Mouse (Mus musculus) heart, embryonic 11.5 days (tissue): ENCODE results near the gene Tmem185b. TPM values are rescaled to one million over a fixed set of nuclear protein-coding genes. Genes with fewer than 3 reads are reported as not detected.

Source experiments
- ATAC-seq: fragments of 200-750 bp; cut with Nextera tagmentation; replicated peaks from 2 replicates; pipeline ENCODE4 v1.8.0; 2017; ENCODE audit warnings: moderate library complexity; ENCODE audit not compliant: insufficient number of reproducible peaks, low FRiP score, low TSS enrichment
- H3K27ac ChIP-seq: fragments of 300-500 bp; sonication (generic); 2 replicates; pipeline ENCODE4 v1.5.1; 2014; ENCODE audit warnings: mild to moderate bottlenecking, low read depth, low read length
- H3K27me3 ChIP-seq: fragments of 300-500 bp; sonication (generic); 2 replicates; pipeline ENCODE4 v1.6.1; 2014; ENCODE audit warnings: mild to moderate bottlenecking, low read length, mixed read lengths; ENCODE audit not compliant: control insufficient read depth, insufficient read depth
- H3K36me3 ChIP-seq: fragments of 300-500 bp; sonication (generic); 2 replicates; pipeline ENCODE4 v1.6.1; 2014; ENCODE audit warnings: mild to moderate bottlenecking, low read length, moderate library complexity, mixed read lengths; ENCODE audit not compliant: control insufficient read depth, insufficient read depth
- H3K4me1 ChIP-seq: fragments of 300-500 bp; sonication (generic); 2 replicates; pipeline ENCODE4 v1.6.1; 2014; ENCODE audit warnings: low read length; ENCODE audit not compliant: control insufficient read depth, insufficient read depth
- H3K4me2 ChIP-seq: fragments of 300-500 bp; sonication (generic); 2 replicates; pipeline ENCODE4 v1.6.1; 2014; ENCODE audit warnings: mild to moderate bottlenecking, moderate library complexity
- H3K4me3 ChIP-seq: fragments of 300-500 bp; sonication (generic); 2 replicates; pipeline ENCODE4 v1.5.1; 2014; ENCODE audit warnings: low read depth, low read length
- H3K9ac ChIP-seq: fragments of 300-500 bp; sonication (generic); 2 replicates; pipeline ENCODE4 v1.6.1; 2014; ENCODE audit warnings: mild to moderate bottlenecking, low read depth, low read length, moderate library complexity
- H3K9me3 ChIP-seq: fragments of 300-500 bp; sonication (generic); replicated peaks from 2 replicates; pipeline ENCODE4 v1.6.1; 2016; ENCODE audit warnings: low read length; ENCODE audit not compliant: control insufficient read depth
- WGBS: fragments of 180-500 bp; shearing (Covaris S2); extraction: QIAGEN DNeasy Blood & Tissue Kit; methylation state at CpG from one replicate; pipeline ENCODE4 v1.1.7; 2014; ENCODE audit not compliant: insufficient replicate concordance; 5-methylcytosine and 5-hydroxymethylcytosine counted together
- polyA plus RNA-seq: library from polyadenylated mRNA; unstranded; fragments of >200 nt; fragmentation: Nextera tagmentation; extraction: Ambion mirVana; gene quantifications from 2 replicates; pipeline ENCODE4 v1.2.1, GENCODE M21; 2014

Tmem185b gene
- polyA plus RNA-seq, 1 experiment from 2014 or later = 23.1 TPM

DNA sequence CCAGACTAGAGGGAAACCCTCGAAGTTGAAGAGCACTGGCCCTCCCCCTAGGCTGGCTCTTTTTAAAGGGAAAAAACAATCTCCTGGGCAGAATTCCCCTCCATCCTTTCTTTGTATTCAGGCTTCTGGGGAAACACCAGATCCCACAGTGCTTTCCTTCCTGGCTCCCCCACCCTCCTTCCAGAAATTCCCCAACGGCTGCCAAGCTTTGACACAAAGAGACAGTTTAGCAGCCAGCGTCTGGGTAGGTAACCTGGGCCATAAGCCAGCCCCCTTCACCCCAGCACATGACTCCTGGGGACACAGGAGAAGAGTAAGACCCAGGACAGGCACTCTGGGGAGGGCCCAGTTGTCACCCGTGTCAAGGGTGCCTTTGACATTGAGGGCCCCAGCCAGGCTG, 17.4 kb upstream of the Tmem185b start:
- WGBS = 36% methylated on average over 4 of the region's 4 CpGs
- H3K27ac ChIP-seq = peak overlapping the region; percentile 24
- no peaks in the 10 kb centered on the region for H3K36me3 ChIP-seq
- no peak overlapping the region for H3K4me2 ChIP-seq
- H3K9me3 ChIP-seq = no peaks in the 10 kb centered on the region
- ATAC-seq = no peak
- H3K9ac ChIP-seq = no peak overlapping the region
- peaks cover 22% of the 10 kb centered on the region for H3K4me1 ChIP-seq
- no peak overlapping the region for H3K4me3 ChIP-seq
- H3K27me3 ChIP-seq = no peaks in the 10 kb centered on the region

DNA sequence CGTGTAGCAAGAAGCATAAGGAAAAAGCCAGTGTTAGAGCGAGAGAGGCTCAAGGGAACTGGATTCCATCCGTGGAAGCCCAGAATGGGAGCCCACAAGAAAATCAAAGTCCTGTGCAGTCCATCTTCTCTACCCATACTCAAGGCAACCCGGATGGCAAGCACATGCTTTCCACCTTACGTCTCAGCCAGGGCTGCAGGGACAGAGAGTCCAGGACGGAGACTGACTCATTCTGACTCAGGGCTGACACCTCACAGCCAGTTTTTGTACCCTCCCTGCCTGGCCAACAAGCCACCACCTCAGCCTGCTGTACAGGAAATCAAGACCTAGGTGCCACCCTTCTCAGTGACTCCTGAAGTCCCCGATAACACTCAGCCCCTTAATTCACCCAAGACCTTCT, 16.5 kb upstream of the Tmem185b start:
- Histone ChIP-seq H3K4me2 (no peak overlapping the region), H3K9ac (no peak overlapping the region), H3K9me3 (no peaks in the 10 kb centered on the region), H3K27ac (no peak overlapping the region), H3K4me3 (no peak overlapping the region), H3K27me3 (no peaks in the 10 kb centered on the region), H3K36me3 (no peaks in the 10 kb centered on the region), H3K4me1 (peaks cover 22% of the 10 kb centered on the region)
- ATAC-seq = no peak
- 72% methylated on average over 7 of the region's 7 CpGs for WGBS

DNA sequence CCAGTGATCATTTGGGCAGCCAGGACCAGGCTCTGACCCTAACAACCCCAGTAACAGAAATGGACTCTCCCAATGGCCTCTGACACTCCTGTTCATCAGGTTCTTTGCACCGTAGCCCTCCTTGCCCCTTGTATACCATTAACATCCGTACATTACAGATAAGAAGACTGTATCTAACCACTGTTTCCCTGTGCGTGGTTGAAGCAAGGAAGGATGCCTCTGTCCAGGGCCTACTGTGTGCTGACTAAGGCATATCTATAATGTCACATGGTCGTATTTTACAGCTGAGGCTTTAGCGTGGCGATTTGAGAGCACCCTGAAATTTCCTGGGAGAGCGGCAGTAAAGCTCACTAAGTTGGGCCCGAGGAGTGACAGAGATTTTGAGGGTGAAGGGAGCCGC, 15.6 kb upstream of the Tmem185b start:
- WGBS = 44% methylated on average over 9 of the region's 9 CpGs
- Histone ChIP-seq H3K27me3 (no peaks in the 10 kb centered on the region), H3K4me2 (no peak overlapping the region), H3K4me3 (no peak overlapping the region), H3K9me3 (no peaks in the 10 kb centered on the region), H3K27ac (peak overlapping the region; percentile 29; the same call in 1 of the 2 replicates), H3K36me3 (no peaks in the 10 kb centered on the region), H3K9ac (no peak overlapping the region), H3K4me1 (peaks cover 19% of the 10 kb centered on the region)
- no peak for ATAC-seq

DNA sequence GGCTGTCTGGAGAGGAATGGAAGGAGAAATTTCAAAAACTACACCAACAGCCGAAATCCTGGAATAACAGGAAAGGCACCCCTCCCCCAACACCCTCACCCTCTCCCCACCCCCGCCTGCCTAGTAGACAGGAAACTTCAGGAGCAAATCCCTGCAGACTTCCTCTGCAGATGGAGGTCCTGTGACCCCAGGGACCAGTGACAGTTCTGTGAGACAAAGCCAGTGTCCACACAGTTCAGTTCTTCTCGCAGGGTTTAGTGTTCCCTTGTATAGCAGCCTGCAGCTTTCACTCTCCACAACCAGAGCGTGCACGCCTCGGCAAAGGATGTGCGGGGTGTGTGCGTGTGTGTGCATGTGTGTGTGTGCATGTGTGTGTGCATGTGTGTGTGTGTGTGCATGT, 15.1 kb upstream of the Tmem185b start:
- no peaks in the 10 kb centered on the region for H3K36me3 ChIP-seq
- H3K27me3 ChIP-seq = no peaks in the 10 kb centered on the region
- WGBS = 59% methylated on average over 8 of the region's 8 CpGs
- H3K27ac ChIP-seq = peak overlapping the region; percentile 59
- no peaks in the 10 kb centered on the region for H3K9me3 ChIP-seq
- peaks cover 19% of the 10 kb centered on the region for H3K4me1 ChIP-seq
- peak; percentile 37; the same call in 1 of the 2 replicates for ATAC-seq
- H3K4me3 ChIP-seq = no peak overlapping the region
- H3K9ac ChIP-seq = no peak overlapping the region
- no peak overlapping the region for H3K4me2 ChIP-seq

DNA sequence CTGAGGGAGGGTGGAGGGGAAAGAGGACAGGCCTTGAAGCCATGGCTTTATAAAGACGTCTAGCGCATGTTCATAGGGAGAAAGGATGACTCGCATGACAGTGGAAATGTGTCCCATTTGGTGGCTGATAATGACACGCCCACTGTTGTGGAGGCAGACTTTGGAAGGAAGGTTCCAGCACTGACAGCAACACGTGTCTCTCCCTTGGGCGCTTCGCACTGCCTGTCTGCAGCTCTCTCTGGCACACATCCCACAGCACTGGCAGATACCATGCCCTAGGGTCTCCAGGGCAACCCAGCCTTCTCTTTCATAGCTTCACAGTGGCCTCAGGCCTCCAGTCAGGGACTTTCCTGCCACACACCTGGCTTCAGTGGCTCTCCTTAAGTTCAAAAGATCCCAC, 7.9 kb upstream of the Tmem185b start:
- 76% methylated on average over 7 of the region's 7 CpGs for WGBS

DNA sequence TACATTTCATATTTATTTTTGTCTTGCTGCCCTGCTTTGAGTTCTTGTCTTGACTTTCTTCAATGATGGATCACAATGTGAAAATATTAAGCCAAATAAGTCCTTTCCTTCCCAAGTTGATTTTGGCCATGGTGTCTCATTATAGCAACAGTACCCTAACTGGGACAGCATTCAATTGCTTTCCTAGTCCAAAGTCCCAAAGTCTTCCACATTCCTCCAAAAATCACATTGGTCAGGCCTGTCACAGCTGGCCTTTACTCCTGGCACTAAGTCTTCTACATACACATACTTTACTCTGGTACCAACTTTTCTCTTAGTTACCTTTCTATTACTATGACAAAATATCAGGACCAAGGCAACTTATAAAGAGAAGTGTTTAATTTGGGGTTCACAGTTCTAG, 7.2 kb upstream of the Tmem185b start:
- H3K4me1 ChIP-seq = 0 out of 2 replicates have a peak, but pooled peaks cover 3% of the 10 kb centered on the region
- H3K36me3 ChIP-seq = no peaks in the 10 kb centered on the region
- no peak overlapping the region for H3K9ac ChIP-seq
- H3K4me2 ChIP-seq = no peak overlapping the region
- no peaks in the 10 kb centered on the region for H3K9me3 ChIP-seq
- no peak overlapping the region for H3K4me3 ChIP-seq
- H3K27ac ChIP-seq = no peak overlapping the region
- H3K27me3 ChIP-seq = no peaks in the 10 kb centered on the region
- ATAC-seq = no peak

More for the DNA sequence above, 7.9 kb upstream of the Tmem185b start:
- no peak overlapping the region for H3K27ac ChIP-seq
- 0 out of 2 replicates have a peak, but pooled peaks cover 3% of the 10 kb centered on the region for H3K4me1 ChIP-seq
- no peaks in the 10 kb centered on the region for H3K9me3 ChIP-seq
- H3K9ac ChIP-seq = no peak overlapping the region
- no peak overlapping the region for H3K4me3 ChIP-seq
- no peak overlapping the region for H3K4me2 ChIP-seq
- ATAC-seq = no peak
- H3K36me3 ChIP-seq = no peaks in the 10 kb centered on the region
- H3K27me3 ChIP-seq = no peaks in the 10 kb centered on the region

DNA sequence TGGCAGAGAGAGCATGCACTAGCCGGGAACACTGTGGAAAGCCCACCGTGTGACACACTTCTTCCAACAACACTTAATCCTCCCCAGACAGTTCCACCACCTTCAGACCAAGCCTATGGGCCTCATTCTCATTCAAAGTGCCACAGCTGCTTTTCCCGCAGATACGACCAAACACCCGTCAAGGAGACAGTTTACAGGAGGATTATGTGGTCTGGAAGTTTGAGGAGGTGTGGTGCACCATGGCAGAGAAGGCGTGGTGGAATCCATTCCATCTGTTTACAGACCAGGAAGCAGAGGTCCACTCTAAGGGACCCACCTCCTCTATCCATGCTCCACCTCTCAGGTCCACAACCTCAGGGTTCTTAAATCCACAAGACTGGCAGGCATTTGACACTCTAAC, 6.7 kb upstream of the Tmem185b start:
- no peaks in the 10 kb centered on the region for H3K36me3 ChIP-seq
- no peak overlapping the region for H3K4me2 ChIP-seq
- no peaks in the 10 kb centered on the region for H3K9me3 ChIP-seq
- no peak overlapping the region for H3K9ac ChIP-seq
- 0 out of 2 replicates have a peak, but pooled peaks cover 3% of the 10 kb centered on the region for H3K4me1 ChIP-seq
- no peaks in the 10 kb centered on the region for H3K27me3 ChIP-seq
- no peak for ATAC-seq
- H3K4me3 ChIP-seq = no peak overlapping the region
- H3K27ac ChIP-seq = no peak overlapping the region
- 62% methylated on average over 6 of the region's 6 CpGs for WGBS

DNA sequence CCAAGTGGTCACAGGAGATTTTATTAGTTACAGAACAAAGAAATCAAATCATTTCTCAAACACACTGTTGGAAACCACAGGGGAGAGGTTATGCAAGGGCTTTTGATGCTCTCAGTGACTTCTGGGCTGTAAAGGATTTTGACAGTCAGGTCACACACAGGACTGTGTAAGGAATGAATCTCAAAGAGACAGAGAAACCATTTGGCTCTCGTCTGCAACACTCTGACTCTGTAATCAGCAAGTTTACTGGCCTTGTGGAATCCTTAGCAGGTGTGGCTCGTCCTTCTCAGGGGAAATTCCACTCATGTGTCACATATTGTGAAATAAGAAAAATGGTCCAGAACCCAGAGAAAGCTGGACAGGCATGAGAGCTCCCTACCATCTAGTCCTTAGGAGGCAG, 4.9 kb upstream of the Tmem185b start:
- Histone ChIP-seq H3K4me3 (no peak overlapping the region), H3K36me3 (no peaks in the 10 kb centered on the region), H3K27ac (no peak overlapping the region), H3K4me1 (peaks cover 13% of the 10 kb centered on the region), H3K9ac (no peak overlapping the region), H3K4me2 (no peak overlapping the region), H3K27me3 (no peaks in the 10 kb centered on the region), H3K9me3 (no peaks in the 10 kb centered on the region)
- 35% methylated on average over 2 of the region's 2 CpGs for WGBS
- no peak for ATAC-seq

DNA sequence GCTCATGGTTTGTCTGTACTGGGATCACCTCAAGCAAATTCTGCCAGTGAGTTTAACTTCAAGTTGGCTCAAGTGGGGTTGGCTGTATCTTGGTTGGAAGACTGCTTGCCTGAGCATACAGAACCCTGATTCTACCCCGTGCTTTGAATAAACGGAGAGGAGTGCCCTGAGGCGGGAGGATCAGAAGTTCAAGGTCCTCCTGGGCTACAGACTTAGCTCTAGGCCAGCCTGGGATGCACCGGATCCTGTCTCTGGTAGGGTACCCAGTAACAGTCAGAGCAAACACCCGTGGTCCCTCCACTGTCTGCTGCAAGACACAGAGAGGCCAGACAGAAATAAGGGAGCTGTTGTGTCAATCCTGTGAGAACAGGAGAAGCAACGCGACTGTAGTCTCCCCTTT, 4.3 kb upstream of the Tmem185b start:
- Histone ChIP-seq H3K4me2 (no peak overlapping the region), H3K27me3 (no peaks in the 10 kb centered on the region), H3K4me3 (no peak overlapping the region), H3K27ac (no peak overlapping the region), H3K4me1 (peaks cover 17% of the 10 kb centered on the region), H3K9me3 (no peaks in the 10 kb centered on the region), H3K36me3 (peaks cover under 1% of the 10 kb centered on the region), H3K9ac (no peak overlapping the region)
- 76% methylated on average over 7 of the region's 7 CpGs for WGBS
- ATAC-seq = no peak
